Mouse (Mus musculus): Measurements from ENCODE around the gene Alpl. TPM values are rescaled to one million over a fixed set of nuclear protein-coding genes. Genes with fewer than 3 reads are reported as not detected.
A peak's percentile ranks its signal among the peaks of the same experiment; 100 is the strongest.

Alpl gene
- polyA plus RNA-seq, 1 experiment from 2014 or later: 9.9 TPM

DNA sequence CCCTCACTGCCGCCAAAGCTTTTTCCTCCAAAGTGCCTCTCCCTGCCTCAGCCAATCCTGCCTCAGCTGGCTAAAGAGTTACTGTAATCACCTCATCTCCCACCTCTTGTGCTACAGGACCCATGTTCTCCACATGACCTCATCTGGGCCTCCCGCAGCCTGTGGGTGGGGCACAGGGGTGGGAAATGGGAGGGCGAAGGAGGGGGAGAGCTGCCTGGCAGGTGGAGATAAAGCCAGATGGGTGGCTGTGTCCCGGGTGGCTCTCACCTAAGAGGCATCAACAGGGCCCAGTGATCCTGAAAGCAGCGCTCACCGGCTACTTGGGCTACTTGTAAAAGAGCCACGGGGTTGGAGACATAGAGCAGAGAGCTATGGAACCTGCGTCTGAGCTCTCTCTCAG, 44.9 kb downstream of the Alpl start:
- no peaks in the 10 kb centered on the region for H3K9me3 ChIP-seq (replicated peaks; ENCODE audit: control insufficient read depth, low read length)
- WGBS: 73% methylated on average over 8 of the region's 8 CpGs
- no peak overlapping the region for H3K9ac ChIP-seq (replicated peaks; ENCODE audit: low read length)
- peak overlapping the region; percentile 13; the same call in 1 of the 2 replicates for H3K27ac ChIP-seq (replicated peaks; ENCODE audit: low read depth, low read length)
- DNase-seq (ENCODE audit: low spot score) (no peak), ATAC-seq (replicated peaks; ENCODE audit: insufficient number of reproducible peaks, low FRiP score, low TSS enrichment, low read depth) (peak; percentile 26)
- no peak overlapping the region for H3K4me2 ChIP-seq (ENCODE audit: low read depth, low read length)
- H3K36me3 ChIP-seq (replicated peaks; ENCODE audit: control insufficient read depth, insufficient read depth, low read depth, low read length): no peaks in the 10 kb centered on the region
- H3K4me1 ChIP-seq (ENCODE audit: control insufficient read depth, insufficient read depth, low read length): peaks cover 5% of the 10 kb centered on the region
- H3K4me3 ChIP-seq (ENCODE audit: low read depth, low read length): no peak overlapping the region
- H3K27me3 ChIP-seq (ENCODE audit: control insufficient read depth, insufficient read depth, low read length): no peaks in the 10 kb centered on the region

DNA sequence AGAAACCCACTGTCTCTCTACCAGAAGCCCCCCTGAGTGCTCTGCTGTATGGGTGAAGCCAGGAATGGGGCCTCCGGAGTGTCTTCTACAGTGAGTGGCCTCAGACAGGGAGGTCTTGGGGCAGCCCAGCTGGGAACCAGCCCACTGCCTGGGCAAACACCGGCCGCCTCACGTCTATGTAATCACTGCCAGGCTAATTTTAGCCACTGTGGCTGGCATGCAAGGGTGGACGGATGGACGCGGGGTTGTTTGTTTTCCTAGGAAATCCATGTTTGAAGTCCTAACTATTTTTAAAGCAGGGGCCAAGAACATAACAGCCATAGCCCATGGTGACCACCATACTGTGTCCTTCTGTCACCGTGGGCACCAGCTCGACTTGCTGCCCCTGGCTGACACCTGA, 46.1 kb downstream of the Alpl start:
- DNase-seq (ENCODE audit: low spot score) (no peak), ATAC-seq (replicated peaks; ENCODE audit: insufficient number of reproducible peaks, low FRiP score, low TSS enrichment, low read depth) (no peak)
- 68% methylated on average over 9 of the region's 9 CpGs for WGBS
- no peak overlapping the region for H3K4me3 ChIP-seq (ENCODE audit: low read depth, low read length)
- H3K4me2 ChIP-seq (ENCODE audit: low read depth, low read length): no peak overlapping the region
- no peaks in the 10 kb centered on the region for H3K36me3 ChIP-seq (replicated peaks; ENCODE audit: control insufficient read depth, insufficient read depth, low read depth, low read length)
- H3K27ac ChIP-seq (replicated peaks; ENCODE audit: low read depth, low read length): no peak overlapping the region
- H3K9me3 ChIP-seq (replicated peaks; ENCODE audit: control insufficient read depth, low read length): no peaks in the 10 kb centered on the region
- H3K9ac ChIP-seq (replicated peaks; ENCODE audit: low read length): no peak overlapping the region
- peaks cover 5% of the 10 kb centered on the region for H3K4me1 ChIP-seq (ENCODE audit: control insufficient read depth, insufficient read depth, low read length)
- no peaks in the 10 kb centered on the region for H3K27me3 ChIP-seq (ENCODE audit: control insufficient read depth, insufficient read depth, low read length)

DNA sequence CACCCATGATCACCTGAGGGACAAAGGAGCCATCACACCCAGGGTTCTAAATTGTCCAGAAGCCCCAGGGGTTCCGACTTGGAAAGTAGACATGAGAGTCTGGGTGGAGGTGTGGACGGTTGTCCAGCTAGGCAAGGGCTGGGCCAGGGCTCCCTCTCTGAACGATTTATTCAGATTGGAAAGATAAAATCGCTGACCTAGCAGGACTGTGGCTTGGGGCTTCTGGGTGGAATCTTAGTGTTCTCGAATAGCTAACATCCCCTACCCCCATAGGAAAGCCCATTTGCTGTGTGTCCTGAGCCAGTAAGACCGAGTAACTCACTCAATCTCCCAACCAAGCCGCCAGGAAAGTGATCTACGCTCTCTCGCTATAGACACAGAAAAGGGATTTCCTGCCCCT, 46.5 kb downstream of the Alpl start:
- Histone ChIP-seq H3K36me3 (replicated peaks; ENCODE audit: control insufficient read depth, insufficient read depth, low read depth, low read length) (no peaks in the 10 kb centered on the region), H3K4me3 (ENCODE audit: low read depth, low read length) (no peak overlapping the region), H3K27ac (replicated peaks; ENCODE audit: low read depth, low read length) (no peak overlapping the region), H3K4me2 (ENCODE audit: low read depth, low read length) (no peak overlapping the region), H3K9me3 (replicated peaks; ENCODE audit: control insufficient read depth, low read length) (no peaks in the 10 kb centered on the region), H3K9ac (replicated peaks; ENCODE audit: low read length) (no peak overlapping the region), H3K4me1 (ENCODE audit: control insufficient read depth, insufficient read depth, low read length) (peaks cover 5% of the 10 kb centered on the region), H3K27me3 (ENCODE audit: control insufficient read depth, insufficient read depth, low read length) (no peaks in the 10 kb centered on the region)
- ATAC-seq (replicated peaks; ENCODE audit: insufficient number of reproducible peaks, low FRiP score, low TSS enrichment, low read depth) (no peak), DNase-seq (ENCODE audit: low spot score) (no peak)
- WGBS: 80% methylated on average over 9 of the region's 9 CpGs

DNA sequence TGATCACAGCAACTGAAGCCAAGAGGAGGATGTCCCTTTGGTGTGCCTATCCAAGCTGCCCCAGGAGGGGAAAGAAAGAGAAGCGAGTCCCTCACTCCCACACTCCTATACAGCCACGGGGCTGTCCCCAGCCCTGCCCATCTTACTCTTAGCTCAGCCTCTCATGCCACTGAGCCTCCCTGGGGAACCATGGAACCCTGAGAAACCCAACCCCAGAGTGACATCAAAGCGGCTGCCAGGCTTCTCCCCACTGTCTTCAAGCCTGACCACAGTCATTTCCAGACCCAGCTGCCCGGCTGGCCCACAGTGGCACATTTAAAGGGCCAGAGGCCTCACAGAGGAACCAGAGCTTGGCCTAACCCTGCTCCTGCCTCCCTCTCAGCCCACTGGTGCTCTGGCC, 47.5 kb downstream of the Alpl start:
- DNase-seq (ENCODE audit: low spot score) (no peak), ATAC-seq (replicated peaks; ENCODE audit: insufficient number of reproducible peaks, low FRiP score, low TSS enrichment, low read depth) (no peak)
- Histone ChIP-seq H3K4me3 (ENCODE audit: low read depth, low read length) (no peak overlapping the region), H3K4me2 (ENCODE audit: low read depth, low read length) (no peak overlapping the region), H3K9ac (replicated peaks; ENCODE audit: low read length) (no peak overlapping the region), H3K4me1 (ENCODE audit: control insufficient read depth, insufficient read depth, low read length) (peaks cover 5% of the 10 kb centered on the region), H3K27ac (replicated peaks; ENCODE audit: low read depth, low read length) (no peak overlapping the region), H3K36me3 (replicated peaks; ENCODE audit: control insufficient read depth, insufficient read depth, low read depth, low read length) (no peaks in the 10 kb centered on the region), H3K27me3 (ENCODE audit: control insufficient read depth, insufficient read depth, low read length) (no peaks in the 10 kb centered on the region), H3K9me3 (replicated peaks; ENCODE audit: control insufficient read depth, low read length) (no peaks in the 10 kb centered on the region)
- WGBS: 66% methylated on average over 3 of the region's 4 CpGs

DNA sequence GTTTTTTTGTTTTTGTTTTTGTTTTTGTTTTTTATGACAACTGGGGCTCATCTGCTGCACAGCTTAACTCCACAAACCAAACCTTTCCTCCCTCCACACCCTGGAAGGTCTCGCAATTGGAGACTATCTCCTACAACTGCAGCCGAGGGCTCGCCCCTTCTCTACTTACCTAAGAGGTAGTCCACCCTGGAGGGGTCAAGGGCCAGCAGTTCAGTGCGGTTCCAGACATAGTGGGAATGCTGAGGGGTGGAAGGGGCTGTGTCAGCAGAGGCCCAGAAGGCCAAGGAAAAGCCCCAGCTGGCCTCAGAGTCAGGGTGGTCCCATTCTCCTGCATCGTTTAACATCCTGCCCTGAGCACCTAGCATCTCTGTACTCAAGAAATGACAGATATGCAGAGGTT, 48.6 kb downstream of the Alpl start:
- Histone ChIP-seq H3K27me3 (ENCODE audit: control insufficient read depth, insufficient read depth, low read length) (no peaks in the 10 kb centered on the region), H3K4me2 (ENCODE audit: low read depth, low read length) (no peak overlapping the region), H3K9me3 (replicated peaks; ENCODE audit: control insufficient read depth, low read length) (no peaks in the 10 kb centered on the region), H3K27ac (replicated peaks; ENCODE audit: low read depth, low read length) (no peak overlapping the region), H3K4me3 (ENCODE audit: low read depth, low read length) (no peak overlapping the region), H3K36me3 (replicated peaks; ENCODE audit: control insufficient read depth, insufficient read depth, low read depth, low read length) (no peaks in the 10 kb centered on the region), H3K4me1 (ENCODE audit: control insufficient read depth, insufficient read depth, low read length) (peaks cover 5% of the 10 kb centered on the region), H3K9ac (replicated peaks; ENCODE audit: low read length) (no peak overlapping the region)
- ATAC-seq (replicated peaks; ENCODE audit: insufficient number of reproducible peaks, low FRiP score, low TSS enrichment, low read depth) (no peak), DNase-seq (ENCODE audit: low spot score) (no peak)
- WGBS: 67% methylated on average over 5 of the region's 5 CpGs

DNA sequence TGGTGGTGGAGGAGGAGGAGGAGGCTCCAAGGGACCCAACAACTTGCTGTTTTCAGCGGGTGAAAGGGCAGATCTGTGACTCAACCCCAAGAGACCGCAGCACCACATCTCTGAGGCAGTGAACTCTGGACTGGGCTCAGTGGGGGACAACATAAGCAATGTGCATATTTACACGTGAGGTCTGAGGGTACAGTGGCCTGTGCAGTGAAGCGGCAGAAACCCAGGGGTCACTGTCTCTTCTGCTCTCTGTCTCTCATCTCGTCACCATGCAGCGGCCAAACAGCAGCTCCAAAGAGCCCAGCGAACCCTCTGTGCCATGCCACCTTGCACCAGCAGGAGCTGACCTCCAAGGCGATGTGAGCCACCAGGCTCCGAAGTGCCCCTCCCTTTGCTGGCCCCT, 49.1 kb downstream of the Alpl start:
- H3K36me3 ChIP-seq (replicated peaks; ENCODE audit: control insufficient read depth, insufficient read depth, low read depth, low read length): no peaks in the 10 kb centered on the region
- H3K9ac ChIP-seq (replicated peaks; ENCODE audit: low read length): no peak overlapping the region
- no peak overlapping the region for H3K4me2 ChIP-seq (ENCODE audit: low read depth, low read length)
- no peak for ATAC-seq (replicated peaks; ENCODE audit: insufficient number of reproducible peaks, low FRiP score, low TSS enrichment, low read depth)
- peaks cover 2% of the 10 kb centered on the region; the same call in 1 of the 2 replicates for H3K4me1 ChIP-seq (ENCODE audit: control insufficient read depth, insufficient read depth, low read length)
- H3K4me3 ChIP-seq (ENCODE audit: low read depth, low read length): no peak overlapping the region
- WGBS: 78% methylated on average over 9 of the region's 9 CpGs
- no peaks in the 10 kb centered on the region for H3K9me3 ChIP-seq (replicated peaks; ENCODE audit: control insufficient read depth, low read length)
- H3K27ac ChIP-seq (replicated peaks; ENCODE audit: low read depth, low read length): no peak overlapping the region
- no peak for DNase-seq (ENCODE audit: low spot score)
- no peaks in the 10 kb centered on the region for H3K27me3 ChIP-seq (ENCODE audit: control insufficient read depth, insufficient read depth, low read length)

DNA sequence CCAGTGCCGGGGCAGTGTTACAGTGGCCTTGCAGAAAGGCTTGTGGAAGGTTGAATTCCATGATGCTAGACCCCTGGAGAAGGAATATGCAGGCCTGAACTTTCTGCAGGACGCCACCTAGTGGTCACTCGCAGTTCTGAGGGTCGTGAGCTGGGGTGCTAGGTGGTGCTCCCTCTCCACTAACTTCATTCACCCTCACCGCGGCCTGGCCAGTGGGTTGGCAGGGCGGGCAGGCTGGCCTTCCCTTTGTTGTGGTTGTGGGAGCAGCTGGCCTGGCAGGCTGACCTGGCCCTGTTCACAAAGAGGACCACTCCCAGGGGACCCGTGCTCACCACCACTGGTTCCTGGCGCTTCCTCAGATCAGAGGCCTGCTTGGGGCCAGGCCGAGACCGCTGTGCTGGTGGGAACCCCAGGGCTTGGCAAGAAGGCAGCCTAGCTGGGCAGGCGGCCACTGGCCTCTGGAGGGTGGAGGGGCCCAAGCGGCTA, 51.7 kb downstream of the Alpl start:
- no peak overlapping the region for H3K9ac ChIP-seq (replicated peaks; ENCODE audit: low read length)
- no peak for ATAC-seq (replicated peaks; ENCODE audit: insufficient number of reproducible peaks, low FRiP score, low TSS enrichment, low read depth)
- no peak overlapping the region for H3K27ac ChIP-seq (replicated peaks; ENCODE audit: low read depth, low read length)
- H3K27me3 ChIP-seq (ENCODE audit: control insufficient read depth, insufficient read depth, low read length): no peaks in the 10 kb centered on the region
- H3K36me3 ChIP-seq (replicated peaks; ENCODE audit: control insufficient read depth, insufficient read depth, low read depth, low read length): no peaks in the 10 kb centered on the region
- no peaks in the 10 kb centered on the region for H3K4me1 ChIP-seq (ENCODE audit: control insufficient read depth, insufficient read depth, low read length)
- H3K4me3 ChIP-seq (ENCODE audit: low read depth, low read length): no peak overlapping the region
- H3K9me3 ChIP-seq (replicated peaks; ENCODE audit: control insufficient read depth, low read length): no peaks in the 10 kb centered on the region
- no peak overlapping the region for H3K4me2 ChIP-seq (ENCODE audit: low read depth, low read length)
- DNase-seq (ENCODE audit: low spot score): no peak
- WGBS: 61% methylated on average over 13 of the region's 13 CpGs

DNA sequence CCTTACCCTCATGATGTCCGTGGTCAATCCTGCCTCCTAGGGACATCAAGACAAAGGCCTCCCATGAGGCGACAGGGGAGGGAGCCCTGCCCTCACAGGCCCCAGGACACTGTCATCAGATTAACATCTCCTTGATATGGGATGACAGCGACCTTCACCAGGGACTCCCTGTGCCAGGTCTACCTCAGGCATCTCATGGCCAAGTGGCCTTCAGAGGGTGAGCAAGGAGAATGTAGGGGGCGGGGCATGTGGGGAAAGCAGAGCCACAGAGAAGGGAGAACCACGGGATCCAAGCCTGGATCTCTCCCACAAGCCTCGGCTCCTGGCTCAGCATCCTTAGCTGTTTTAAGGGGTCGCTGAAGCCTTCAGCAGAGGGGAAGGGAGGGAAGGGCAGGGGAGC, 52.4 kb downstream of the Alpl start:
- no peak for ATAC-seq (replicated peaks; ENCODE audit: insufficient number of reproducible peaks, low FRiP score, low TSS enrichment, low read depth)

More for the DNA sequence above, 52.4 kb downstream of the Alpl start:
- H3K36me3 ChIP-seq (replicated peaks; ENCODE audit: control insufficient read depth, insufficient read depth, low read depth, low read length): no peaks in the 10 kb centered on the region
- H3K4me2 ChIP-seq (ENCODE audit: low read depth, low read length): no peak overlapping the region
- H3K9me3 ChIP-seq (replicated peaks; ENCODE audit: control insufficient read depth, low read length): no peaks in the 10 kb centered on the region
- H3K9ac ChIP-seq (replicated peaks; ENCODE audit: low read length): no peak overlapping the region
- no peak for DNase-seq (ENCODE audit: low spot score)
- no peaks in the 10 kb centered on the region for H3K4me1 ChIP-seq (ENCODE audit: control insufficient read depth, insufficient read depth, low read length)
- no peaks in the 10 kb centered on the region for H3K27me3 ChIP-seq (ENCODE audit: control insufficient read depth, insufficient read depth, low read length)
- H3K4me3 ChIP-seq (ENCODE audit: low read depth, low read length): no peak overlapping the region
- 67% methylated on average over 7 of the region's 7 CpGs for WGBS
- H3K27ac ChIP-seq (replicated peaks; ENCODE audit: low read depth, low read length): no peak overlapping the region

All from embryonic facial prominence, embryonic 11.5 days (tissue).